Mouse (Mus musculus): ENCODE results near the gene Iffo2. TPM values are rescaled to one million over a fixed set of nuclear protein-coding genes. Genes with fewer than 3 reads are reported as not detected.

The Iffo2 gene
- polyA plus RNA-seq, 1 experiment from 2014 or later, result 3.4 TPM

DNA sequence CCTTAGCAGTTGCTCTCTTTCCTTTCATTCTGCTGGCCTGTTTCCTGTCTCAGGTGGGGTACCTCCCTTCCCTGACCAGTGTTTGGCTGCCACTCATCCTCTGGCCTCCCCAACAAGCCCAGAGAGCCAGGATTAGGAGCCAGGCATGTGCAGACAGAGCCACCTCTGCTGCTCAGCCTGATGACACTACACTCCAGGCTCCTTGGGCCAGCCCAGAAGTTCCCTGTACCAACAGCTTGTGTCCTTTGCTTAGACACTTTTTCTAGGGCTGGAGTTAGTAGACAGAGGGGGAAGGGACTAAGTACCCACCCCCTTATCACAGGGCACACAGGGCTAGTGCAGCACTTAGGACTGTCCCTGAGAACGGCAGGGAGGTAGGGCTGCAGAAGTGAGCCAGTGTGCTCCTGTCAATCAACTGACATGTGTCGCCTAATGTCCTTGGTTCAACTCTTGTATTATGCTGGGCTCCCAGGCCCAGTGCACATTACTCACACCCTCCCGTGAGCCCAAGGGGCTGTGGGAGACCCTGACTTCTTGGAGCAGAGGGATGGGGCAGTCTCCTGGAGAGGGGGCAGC is 38.0 kb upstream of the Iffo2 start:
- Histone ChIP-seq H3K27me3 (ENCODE audit: control insufficient read depth, insufficient read depth, low read length) (no peaks in the 10 kb centered on the region), H3K4me1 (ENCODE audit: control insufficient read depth, insufficient read depth, low read length) (no peaks in the 10 kb centered on the region), H3K27ac (ENCODE audit: low read depth, low read length) (no peak overlapping the region), H3K9ac (ENCODE audit: low read length) (no peak overlapping the region), H3K9me3 (ENCODE audit: control insufficient read depth, low read length) (no peaks in the 10 kb centered on the region), H3K4me3 (ENCODE audit: low read depth, low read length) (no peak overlapping the region), H3K4me2 (ENCODE audit: low read depth) (no peak overlapping the region), H3K36me3 (ENCODE audit: control insufficient read depth, insufficient read depth, low read length) (peaks cover 12% of the 10 kb centered on the region)
- 55% methylated on average over 3 of the region's 3 CpGs for WGBS
- DNase-seq (ENCODE audit: low spot score) (no peak), ATAC-seq (ENCODE audit: insufficient read depth, low FRiP score, low TSS enrichment) (no peak)

DNA sequence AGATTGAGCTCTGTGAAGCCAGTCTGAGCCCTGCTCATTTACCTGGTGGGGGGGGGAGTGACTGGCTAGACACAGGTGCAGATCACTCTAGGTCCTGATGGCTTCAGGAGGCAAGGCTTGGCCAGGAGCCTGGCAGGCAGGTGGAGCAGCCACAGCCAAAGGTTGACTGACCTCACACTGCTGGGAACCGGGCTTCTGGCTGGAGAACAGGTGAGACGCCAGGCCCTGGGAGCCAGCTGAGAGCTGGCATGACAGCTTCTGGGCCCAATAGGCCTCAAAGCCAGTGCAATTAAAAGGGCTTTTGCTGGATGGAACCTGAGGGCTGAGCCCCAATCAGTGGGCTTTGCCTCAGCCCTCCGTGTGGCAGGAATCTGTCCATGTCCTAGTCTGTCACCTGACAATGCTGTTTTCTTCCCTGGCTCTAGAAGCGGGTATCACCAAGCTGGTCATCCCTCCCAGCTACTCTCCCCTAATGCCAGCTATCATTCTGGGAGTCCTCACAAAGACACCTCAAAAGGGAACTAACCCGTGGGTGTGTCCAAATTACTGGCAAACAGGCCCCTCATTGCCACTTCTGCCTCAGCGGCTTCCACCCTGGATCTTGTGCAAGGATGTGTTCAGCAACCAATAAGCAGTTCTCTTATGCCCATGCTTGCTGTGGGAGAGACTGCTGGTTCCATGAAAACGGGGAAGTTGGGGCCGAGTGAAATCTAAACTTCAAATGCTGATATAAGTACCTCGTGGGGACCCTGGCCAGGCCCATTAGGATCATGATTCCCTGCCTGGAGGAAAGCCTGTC is 36.9 kb upstream of the Iffo2 start:
- DNase-seq (ENCODE audit: low spot score) (no peak), ATAC-seq (ENCODE audit: insufficient read depth, low FRiP score, low TSS enrichment) (no peak)
- Histone ChIP-seq H3K27me3 (ENCODE audit: control insufficient read depth, insufficient read depth, low read length) (no peaks in the 10 kb centered on the region), H3K4me2 (ENCODE audit: low read depth) (no peak overlapping the region), H3K9ac (ENCODE audit: low read length) (no peak overlapping the region), H3K4me1 (ENCODE audit: control insufficient read depth, insufficient read depth, low read length) (no peaks in the 10 kb centered on the region), H3K36me3 (ENCODE audit: control insufficient read depth, insufficient read depth, low read length) (peaks cover 12% of the 10 kb centered on the region), H3K27ac (ENCODE audit: low read depth, low read length) (no peak overlapping the region), H3K4me3 (ENCODE audit: low read depth, low read length) (no peak overlapping the region), H3K9me3 (ENCODE audit: control insufficient read depth, low read length) (no peaks in the 10 kb centered on the region)
- 79% methylated on average over 9 of the region's 9 CpGs for WGBS

DNA sequence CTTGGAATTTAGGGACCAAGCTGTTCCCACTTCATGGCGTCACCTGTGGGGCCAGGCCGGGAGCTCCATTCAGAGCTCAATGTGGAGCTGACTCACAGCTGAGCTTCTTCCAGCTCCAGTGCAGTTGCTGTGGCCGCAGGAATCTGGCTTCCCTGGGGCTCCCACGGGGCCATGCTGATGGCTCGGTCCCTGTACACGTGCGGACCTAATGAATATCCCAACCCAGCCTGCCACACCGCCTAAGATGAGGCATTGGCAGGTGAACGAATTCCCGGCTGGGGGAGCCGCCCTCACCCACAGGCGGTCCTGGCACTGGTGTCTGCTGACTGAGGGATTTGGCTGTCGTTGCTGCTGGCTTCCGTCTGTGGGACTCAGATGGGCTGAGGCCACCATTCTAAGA is 29.5 kb upstream of the Iffo2 start:
- ATAC-seq (ENCODE audit: insufficient read depth, low FRiP score, low TSS enrichment), result no peak
- 69% methylated on average over 14 of the region's 14 CpGs for WGBS

DNA sequence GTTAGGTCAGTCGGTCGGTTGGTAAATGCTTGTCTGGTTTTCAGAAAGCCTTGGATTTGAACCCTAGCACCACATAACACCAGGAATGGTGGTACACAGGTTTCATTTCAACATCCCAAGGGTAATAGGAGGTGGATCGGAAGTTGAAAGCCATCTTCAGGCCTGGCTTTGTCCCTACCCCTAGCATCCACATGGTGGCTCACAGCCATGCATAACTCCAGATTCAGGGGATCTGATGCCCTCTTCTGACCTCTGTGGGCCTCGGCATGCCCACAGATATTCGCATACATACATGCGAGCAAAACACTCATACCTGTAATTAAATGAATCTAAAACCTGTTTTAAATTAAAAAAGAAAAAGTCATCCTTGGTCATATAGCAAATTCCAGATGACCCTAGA is 28.6 kb upstream of the Iffo2 start:
- H3K9ac ChIP-seq (ENCODE audit: low read length), result no peak overlapping the region
- H3K27me3 ChIP-seq (ENCODE audit: control insufficient read depth, insufficient read depth, low read length), result no peaks in the 10 kb centered on the region
- H3K36me3 ChIP-seq (ENCODE audit: control insufficient read depth, insufficient read depth, low read length), result no peaks in the 10 kb centered on the region
- ATAC-seq (ENCODE audit: insufficient read depth, low FRiP score, low TSS enrichment), result no peak
- H3K4me2 ChIP-seq (ENCODE audit: low read depth), result no peak overlapping the region
- H3K4me3 ChIP-seq (ENCODE audit: low read depth, low read length), result no peak overlapping the region
- H3K9me3 ChIP-seq (ENCODE audit: control insufficient read depth, low read length), result no peaks in the 10 kb centered on the region
- 82% methylated on average over 6 of the region's 6 CpGs for WGBS
- H3K4me1 ChIP-seq (ENCODE audit: control insufficient read depth, insufficient read depth, low read length), result no peaks in the 10 kb centered on the region
- H3K27ac ChIP-seq (ENCODE audit: low read depth, low read length), result no peak overlapping the region
- no peak for DNase-seq (ENCODE audit: low spot score)

More for the DNA sequence above, 29.5 kb upstream of the Iffo2 start:
- Histone ChIP-seq H3K9me3 (ENCODE audit: control insufficient read depth, low read length) (no peaks in the 10 kb centered on the region), H3K36me3 (ENCODE audit: control insufficient read depth, insufficient read depth, low read length) (no peaks in the 10 kb centered on the region), H3K27ac (ENCODE audit: low read depth, low read length) (no peak overlapping the region), H3K27me3 (ENCODE audit: control insufficient read depth, insufficient read depth, low read length) (no peaks in the 10 kb centered on the region), H3K4me1 (ENCODE audit: control insufficient read depth, insufficient read depth, low read length) (no peaks in the 10 kb centered on the region), H3K9ac (ENCODE audit: low read length) (no peak overlapping the region), H3K4me2 (ENCODE audit: low read depth) (no peak overlapping the region), H3K4me3 (ENCODE audit: low read depth, low read length) (no peak overlapping the region)
- no peak for DNase-seq (ENCODE audit: low spot score)

DNA sequence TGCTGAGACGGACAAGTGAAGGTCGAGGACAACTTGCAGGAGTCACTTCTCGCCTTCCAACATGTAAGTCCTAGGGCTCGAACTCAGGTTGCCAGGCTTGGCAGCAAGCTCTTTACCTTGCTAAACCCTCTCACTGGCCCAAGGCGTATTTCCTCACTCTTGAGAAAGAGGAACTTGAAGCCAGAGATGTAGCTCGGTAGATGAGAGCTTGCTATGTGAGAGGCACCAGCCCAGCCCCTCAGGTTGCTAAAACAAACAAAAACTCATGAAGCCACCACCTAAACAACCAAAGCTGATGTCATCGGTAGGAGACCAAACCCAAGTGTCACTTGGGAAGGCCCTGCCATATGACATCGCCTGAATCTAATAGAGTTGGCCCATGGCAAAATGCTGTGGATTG is 26.4 kb upstream of the Iffo2 start:
- no peak overlapping the region for H3K4me2 ChIP-seq (ENCODE audit: low read depth)
- H3K9me3 ChIP-seq (ENCODE audit: control insufficient read depth, low read length), result no peaks in the 10 kb centered on the region
- WGBS, result 92% methylated on average over 8 of the region's 8 CpGs
- DNase-seq (ENCODE audit: low spot score) (no peak), ATAC-seq (ENCODE audit: insufficient read depth, low FRiP score, low TSS enrichment) (no peak)
- H3K4me3 ChIP-seq (ENCODE audit: low read depth, low read length), result no peak overlapping the region
- H3K9ac ChIP-seq (ENCODE audit: low read length), result no peak overlapping the region
- no peaks in the 10 kb centered on the region for H3K27me3 ChIP-seq (ENCODE audit: control insufficient read depth, insufficient read depth, low read length)
- no peaks in the 10 kb centered on the region for H3K4me1 ChIP-seq (ENCODE audit: control insufficient read depth, insufficient read depth, low read length)
- H3K27ac ChIP-seq (ENCODE audit: low read depth, low read length), result no peak overlapping the region
- no peaks in the 10 kb centered on the region for H3K36me3 ChIP-seq (ENCODE audit: control insufficient read depth, insufficient read depth, low read length)

DNA sequence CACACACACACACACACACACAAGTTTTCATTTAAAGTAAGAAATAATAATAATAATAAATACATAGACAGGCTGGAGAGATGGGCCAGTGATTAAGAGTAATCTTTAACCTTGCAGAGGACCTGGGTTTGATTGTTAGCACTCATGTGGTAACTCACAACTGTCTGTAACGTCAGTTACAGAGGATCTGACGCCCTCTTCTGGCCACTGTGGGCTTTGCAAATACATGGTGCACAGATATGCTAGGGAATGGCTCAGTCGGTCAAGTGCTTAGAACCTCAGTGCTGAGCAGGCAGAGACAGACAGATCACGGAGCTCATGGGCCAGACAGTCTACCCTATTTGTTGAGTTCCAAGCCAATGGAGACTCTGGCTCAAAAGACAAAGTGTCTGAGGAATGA is 24.6 kb upstream of the Iffo2 start:
- H3K9ac ChIP-seq (ENCODE audit: low read length), result no peak overlapping the region
- H3K9me3 ChIP-seq (ENCODE audit: control insufficient read depth, low read length), result no peaks in the 10 kb centered on the region
- WGBS, result 77% methylated on average over 4 of the region's 4 CpGs
- ATAC-seq (ENCODE audit: insufficient read depth, low FRiP score, low TSS enrichment) (no peak), DNase-seq (ENCODE audit: low spot score) (no peak)
- H3K27ac ChIP-seq (ENCODE audit: low read depth, low read length), result no peak overlapping the region
- H3K36me3 ChIP-seq (ENCODE audit: control insufficient read depth, insufficient read depth, low read length), result no peaks in the 10 kb centered on the region
- no peaks in the 10 kb centered on the region for H3K4me1 ChIP-seq (ENCODE audit: control insufficient read depth, insufficient read depth, low read length)
- no peaks in the 10 kb centered on the region for H3K27me3 ChIP-seq (ENCODE audit: control insufficient read depth, insufficient read depth, low read length)
- no peak overlapping the region for H3K4me2 ChIP-seq (ENCODE audit: low read depth)
- H3K4me3 ChIP-seq (ENCODE audit: low read depth, low read length), result no peak overlapping the region

DNA sequence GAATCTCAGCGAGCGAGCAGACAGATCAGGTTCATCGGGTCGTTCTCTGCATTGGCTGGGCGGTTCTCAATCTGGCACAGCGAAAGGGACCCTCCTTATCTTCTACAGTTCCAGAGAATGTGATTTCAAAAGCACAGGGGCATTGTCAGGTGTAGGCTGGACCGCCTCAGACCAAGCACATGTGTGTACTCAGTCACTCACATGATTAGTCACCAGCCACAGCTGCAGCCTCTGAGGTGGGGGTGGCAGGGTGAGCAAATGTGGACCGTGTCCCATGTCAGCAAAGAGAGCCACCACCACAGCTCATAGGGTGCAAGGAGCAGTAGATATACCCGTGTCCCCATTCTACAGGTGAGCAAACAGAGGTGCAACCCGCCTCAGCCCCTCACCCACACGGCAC is 23.6 kb upstream of the Iffo2 start:
- Histone ChIP-seq H3K4me1 (ENCODE audit: control insufficient read depth, insufficient read depth, low read length) (no peaks in the 10 kb centered on the region), H3K4me3 (ENCODE audit: low read depth, low read length) (no peak overlapping the region), H3K9me3 (ENCODE audit: control insufficient read depth, low read length) (no peaks in the 10 kb centered on the region), H3K27ac (ENCODE audit: low read depth, low read length) (no peak overlapping the region), H3K36me3 (ENCODE audit: control insufficient read depth, insufficient read depth, low read length) (no peaks in the 10 kb centered on the region), H3K9ac (ENCODE audit: low read length) (no peak overlapping the region), H3K4me2 (ENCODE audit: low read depth) (no peak overlapping the region), H3K27me3 (ENCODE audit: control insufficient read depth, insufficient read depth, low read length) (no peaks in the 10 kb centered on the region)
- ATAC-seq (ENCODE audit: insufficient read depth, low FRiP score, low TSS enrichment) (no peak), DNase-seq (ENCODE audit: low spot score) (no peak)
- WGBS, result 94% methylated on average over 11 of the region's 11 CpGs

DNA sequence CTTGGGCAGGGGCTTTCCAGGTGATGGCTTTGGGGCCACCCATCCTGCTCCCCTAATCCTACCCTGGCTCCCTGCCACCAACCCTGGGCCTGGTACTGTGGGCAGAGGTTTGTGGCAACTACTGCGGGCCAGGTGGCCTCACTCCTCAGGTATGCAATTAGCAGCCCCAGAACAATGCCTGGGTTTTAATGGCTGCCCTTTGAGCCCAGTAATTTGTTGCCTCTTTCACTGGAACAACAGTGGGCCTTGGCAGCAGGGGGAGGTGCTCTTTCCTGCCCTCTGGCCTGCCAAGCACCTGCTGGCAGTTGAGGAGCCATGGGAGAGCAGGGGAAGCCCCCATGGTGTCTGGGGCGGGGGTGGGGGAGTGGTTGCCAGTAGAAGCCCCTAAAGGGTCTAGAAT is 21.3 kb upstream of the Iffo2 start:
- Histone ChIP-seq H3K27me3 (ENCODE audit: control insufficient read depth, insufficient read depth, low read length) (no peaks in the 10 kb centered on the region), H3K4me3 (ENCODE audit: low read depth, low read length) (no peak overlapping the region), H3K36me3 (ENCODE audit: control insufficient read depth, insufficient read depth, low read length) (no peaks in the 10 kb centered on the region), H3K27ac (ENCODE audit: low read depth, low read length) (no peak overlapping the region), H3K4me2 (ENCODE audit: low read depth) (no peak overlapping the region), H3K9ac (ENCODE audit: low read length) (no peak overlapping the region), H3K9me3 (ENCODE audit: control insufficient read depth, low read length) (no peaks in the 10 kb centered on the region), H3K4me1 (ENCODE audit: control insufficient read depth, insufficient read depth, low read length) (no peaks in the 10 kb centered on the region)
- DNase-seq (ENCODE audit: low spot score) (no peak), ATAC-seq (ENCODE audit: insufficient read depth, low FRiP score, low TSS enrichment) (no peak)
- WGBS, result 70% methylated on average over 2 of the region's 2 CpGs

DNA sequence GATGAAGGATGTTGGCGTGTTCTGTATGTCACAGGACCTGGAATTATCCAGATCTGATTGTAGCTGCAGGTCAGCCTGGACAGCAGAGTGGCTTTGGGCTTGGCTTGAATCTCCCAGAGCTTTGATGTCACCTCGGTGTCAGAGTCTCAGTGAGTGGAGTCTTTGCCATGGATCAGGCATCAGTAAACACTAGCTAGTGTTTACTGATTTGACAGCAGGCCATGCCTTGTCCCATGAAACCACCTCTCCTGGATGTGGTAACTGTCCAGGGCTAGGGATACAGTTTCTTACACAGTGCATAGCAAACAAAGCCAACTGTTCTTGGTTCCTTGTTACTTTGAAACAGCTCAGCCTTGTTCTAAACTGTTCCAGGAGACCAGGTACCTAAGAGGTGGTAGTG is 18.8 kb upstream of the Iffo2 start:
- Histone ChIP-seq H3K27me3 (ENCODE audit: control insufficient read depth, insufficient read depth, low read length) (no peaks in the 10 kb centered on the region), H3K4me2 (ENCODE audit: low read depth) (no peak overlapping the region), H3K4me1 (ENCODE audit: control insufficient read depth, insufficient read depth, low read length) (no peaks in the 10 kb centered on the region), H3K36me3 (ENCODE audit: control insufficient read depth, insufficient read depth, low read length) (no peaks in the 10 kb centered on the region), H3K9ac (ENCODE audit: low read length) (no peak overlapping the region), H3K27ac (ENCODE audit: low read depth, low read length) (no peak overlapping the region), H3K4me3 (ENCODE audit: low read depth, low read length) (no peak overlapping the region), H3K9me3 (ENCODE audit: control insufficient read depth, low read length) (no peaks in the 10 kb centered on the region)
- ATAC-seq (ENCODE audit: insufficient read depth, low FRiP score, low TSS enrichment), result no peak
- 91% methylated on average over 2 of the region's 2 CpGs for WGBS
- no peak for DNase-seq (ENCODE audit: low spot score)

Data from neural tube, embryonic 11.5 days (tissue).